Mouse (Mus musculus): Measurements from ENCODE around the gene Polrmt. TPM values are rescaled to one million over a fixed set of nuclear protein-coding genes. Genes with fewer than 3 reads are reported as not detected.

Gene Polrmt
- polyA plus RNA-seq, 1 experiment from 2014 or later = 32.5 TPM

GRCm38 (mm10) chr10:79728323-79729249, 17.8 kb downstream of the Polrmt start:
- WGBS = 71% methylated on average over 27 of the region's 28 CpGs
- no peak overlapping the region for H3K4me3 ChIP-seq (ENCODE audit: low read depth, low read length)
- no peaks in the 10 kb centered on the region for H3K9me3 ChIP-seq (ENCODE audit: control insufficient read depth, low read length)
- H3K36me3 ChIP-seq (ENCODE audit: control insufficient read depth, insufficient read depth, low read length) = peaks cover 3% of the 10 kb centered on the region; the same call in 1 of the 2 replicates
- DNase-seq (ENCODE audit: low spot score) (no peak), ATAC-seq (ENCODE audit: low read depth) (no peak)
- no peak overlapping the region for H3K27ac ChIP-seq (replicated peaks; ENCODE audit: low read depth, low read length)
- H3K4me1 ChIP-seq (ENCODE audit: control insufficient read depth, insufficient read depth, low read length) = no peaks in the 10 kb centered on the region
- H3K4me2 ChIP-seq (ENCODE audit: low read depth, low read length) = no peak overlapping the region
- no peak overlapping the region for H3K9ac ChIP-seq (ENCODE audit: low read depth, low read length)
- no peaks in the 10 kb centered on the region for H3K27me3 ChIP-seq (replicated peaks; ENCODE audit: control insufficient read depth, insufficient read depth, low read length)

DNA sequence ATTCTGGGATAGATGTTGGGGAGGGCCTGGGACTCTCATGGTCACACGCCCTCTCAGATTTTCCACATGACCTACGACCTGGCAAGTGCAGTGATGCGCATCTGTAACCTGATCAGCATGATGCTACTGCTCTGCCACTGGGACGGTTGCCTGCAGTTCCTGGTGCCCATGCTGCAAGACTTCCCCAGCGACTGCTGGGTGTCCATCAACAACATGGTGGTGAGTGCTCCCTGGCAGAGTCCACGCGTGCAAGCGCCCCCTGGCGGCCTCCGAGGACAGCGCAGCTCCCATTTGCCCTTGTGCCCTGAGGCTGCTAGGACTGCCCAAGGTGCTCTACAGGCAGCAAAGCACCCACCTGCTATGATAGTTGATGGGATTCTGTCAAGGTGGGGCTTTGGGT, 20.3 kb downstream of the Polrmt start:
- H3K27me3 ChIP-seq (replicated peaks; ENCODE audit: control insufficient read depth, insufficient read depth, low read length) = no peaks in the 10 kb centered on the region
- no peaks in the 10 kb centered on the region for H3K9me3 ChIP-seq (ENCODE audit: control insufficient read depth, low read length)
- H3K4me2 ChIP-seq (ENCODE audit: low read depth, low read length) = no peak overlapping the region
- DNase-seq (ENCODE audit: low spot score) = no peak
- no peak overlapping the region for H3K9ac ChIP-seq (ENCODE audit: low read depth, low read length)
- H3K27ac ChIP-seq (replicated peaks; ENCODE audit: low read depth, low read length) = no peak overlapping the region
- no peak overlapping the region for H3K4me3 ChIP-seq (ENCODE audit: low read depth, low read length)
- no peaks in the 10 kb centered on the region for H3K4me1 ChIP-seq (ENCODE audit: control insufficient read depth, insufficient read depth, low read length)
- no peaks in the 10 kb centered on the region for H3K36me3 ChIP-seq (ENCODE audit: control insufficient read depth, insufficient read depth, low read length)
- no peak for ATAC-seq (ENCODE audit: low read depth)
- 29% methylated on average over 11 of the region's 11 CpGs for WGBS

GRCm38 (mm10) chr10:79723692-79724091, 22.7 kb downstream of the Polrmt start:
- no peaks in the 10 kb centered on the region for H3K36me3 ChIP-seq (ENCODE audit: control insufficient read depth, insufficient read depth, low read length)
- no peak overlapping the region for H3K27ac ChIP-seq (replicated peaks; ENCODE audit: low read depth, low read length)
- 79% methylated on average over 7 of the region's 7 CpGs for WGBS
- DNase-seq (ENCODE audit: low spot score) (no peak), ATAC-seq (ENCODE audit: low read depth) (no peak)
- H3K9me3 ChIP-seq (ENCODE audit: control insufficient read depth, low read length) = no peaks in the 10 kb centered on the region
- H3K4me1 ChIP-seq (ENCODE audit: control insufficient read depth, insufficient read depth, low read length) = no peaks in the 10 kb centered on the region
- no peak overlapping the region for H3K4me2 ChIP-seq (ENCODE audit: low read depth, low read length)
- no peak overlapping the region for H3K9ac ChIP-seq (ENCODE audit: low read depth, low read length)
- peaks cover 4% of the 10 kb centered on the region for H3K27me3 ChIP-seq (replicated peaks; ENCODE audit: control insufficient read depth, insufficient read depth, low read length)
- H3K4me3 ChIP-seq (ENCODE audit: low read depth, low read length) = no peak overlapping the region

DNA sequence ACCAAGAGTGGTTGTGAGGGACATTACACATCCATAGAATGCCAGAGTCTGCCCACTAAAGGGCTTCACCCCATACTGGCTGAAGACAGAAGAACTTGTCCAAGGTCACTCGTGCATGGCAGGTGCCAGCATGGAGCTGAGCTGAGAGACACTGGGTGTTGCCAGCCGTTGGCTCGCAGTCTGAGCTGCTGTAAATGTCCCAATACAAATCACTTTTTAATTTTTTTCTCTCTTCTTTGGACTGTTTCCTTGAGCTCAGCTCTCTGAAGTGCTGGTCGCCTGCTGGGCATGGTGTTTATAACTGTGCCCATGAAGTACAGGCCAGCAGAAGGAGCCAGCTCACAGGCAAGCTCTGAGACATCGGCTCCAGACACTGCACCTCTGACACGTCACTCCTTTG, 23.3 kb downstream of the Polrmt start:
- no peaks in the 10 kb centered on the region for H3K4me1 ChIP-seq (ENCODE audit: control insufficient read depth, insufficient read depth, low read length)
- DNase-seq (ENCODE audit: low spot score) (no peak), ATAC-seq (ENCODE audit: low read depth) (no peak)
- H3K4me3 ChIP-seq (ENCODE audit: low read depth, low read length) = no peak overlapping the region
- 64% methylated on average over 6 of the region's 6 CpGs for WGBS
- H3K9me3 ChIP-seq (ENCODE audit: control insufficient read depth, low read length) = no peaks in the 10 kb centered on the region
- H3K4me2 ChIP-seq (ENCODE audit: low read depth, low read length) = no peak overlapping the region
- H3K27ac ChIP-seq (replicated peaks; ENCODE audit: low read depth, low read length) = no peak overlapping the region
- peaks cover 11% of the 10 kb centered on the region for H3K27me3 ChIP-seq (replicated peaks; ENCODE audit: control insufficient read depth, insufficient read depth, low read length)
- H3K36me3 ChIP-seq (ENCODE audit: control insufficient read depth, insufficient read depth, low read length) = no peaks in the 10 kb centered on the region
- no peak overlapping the region for H3K9ac ChIP-seq (ENCODE audit: low read depth, low read length)

- ATAC-seq (ENCODE audit: low read depth) (no peak), DNase-seq (ENCODE audit: low spot score) (no peak)
- Histone ChIP-seq H3K4me3 (ENCODE audit: low read depth, low read length) (no peak overlapping the region), H3K27ac (replicated peaks; ENCODE audit: low read depth, low read length) (no peak overlapping the region), H3K36me3 (ENCODE audit: control insufficient read depth, insufficient read depth, low read length) (no peaks in the 10 kb centered on the region), H3K4me2 (ENCODE audit: low read depth, low read length) (no peak overlapping the region), H3K9me3 (ENCODE audit: control insufficient read depth, low read length) (no peaks in the 10 kb centered on the region), H3K4me1 (ENCODE audit: control insufficient read depth, insufficient read depth, low read length) (peaks cover 6% of the 10 kb centered on the region; the same call in 1 of the 2 replicates), H3K9ac (ENCODE audit: low read depth, low read length) (no peak overlapping the region), H3K27me3 (replicated peaks; ENCODE audit: control insufficient read depth, insufficient read depth, low read length) (peaks cover 30% of the 10 kb centered on the region)
- WGBS = 53% methylated on average over 5 of the region's 5 CpGs
Observed at GRCm38 (mm10) chr10:79721089-79721488, 25.3 kb downstream of the Polrmt start.

DNA sequence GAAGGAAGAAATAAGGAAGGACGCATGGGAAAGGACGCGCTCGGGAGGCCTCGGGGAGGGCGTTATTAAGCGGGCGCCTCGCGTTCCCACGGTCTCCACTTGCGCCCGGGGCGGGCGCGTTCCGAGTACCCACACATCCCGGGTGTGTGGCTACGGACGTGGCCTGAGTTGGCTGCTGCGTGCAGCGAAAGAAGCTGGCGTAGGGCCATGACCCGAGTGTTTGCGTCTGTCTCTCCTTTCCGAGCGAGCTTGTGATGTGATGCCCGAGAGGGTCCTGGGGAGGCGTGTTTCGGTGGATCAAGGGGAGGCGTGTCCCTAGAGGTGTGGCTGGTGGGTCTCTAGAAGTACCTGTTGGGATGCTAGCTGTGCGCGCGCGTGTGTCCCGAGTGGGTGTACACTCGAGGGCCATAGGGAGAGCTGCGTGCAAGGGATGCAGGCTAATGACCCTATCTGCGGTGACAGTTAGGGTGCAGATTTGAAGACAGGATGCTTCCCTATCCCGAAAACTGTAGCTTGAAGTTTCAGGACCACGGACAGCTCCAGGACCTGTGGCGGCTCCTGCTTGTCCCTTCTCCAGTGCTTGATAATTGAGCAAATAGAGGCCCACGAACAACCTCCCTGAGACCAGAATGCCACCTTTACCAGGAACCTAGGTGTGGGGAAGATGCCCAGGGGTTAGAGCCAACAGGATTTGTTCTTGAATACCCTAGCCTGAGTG, 28.6 kb downstream of the Polrmt start:
- 3% methylated on average over 39 of the region's 43 CpGs for WGBS
- no peaks in the 10 kb centered on the region for H3K9me3 ChIP-seq (ENCODE audit: control insufficient read depth, low read length)
- peak; percentile 81 for DNase-seq (ENCODE audit: low spot score)
- peaks cover 47% of the 10 kb centered on the region for H3K27me3 ChIP-seq (replicated peaks; ENCODE audit: control insufficient read depth, insufficient read depth, low read length)
- peak overlapping the region; percentile 57 for H3K4me3 ChIP-seq (ENCODE audit: low read depth, low read length)
- no peak overlapping the region for H3K9ac ChIP-seq (ENCODE audit: low read depth, low read length)
- H3K4me2 ChIP-seq (ENCODE audit: low read depth, low read length) = peak overlapping the region; percentile 98
- no peak for ATAC-seq (ENCODE audit: low read depth)
- H3K27ac ChIP-seq (replicated peaks; ENCODE audit: low read depth, low read length) = no peak overlapping the region
- no peaks in the 10 kb centered on the region for H3K36me3 ChIP-seq (ENCODE audit: control insufficient read depth, insufficient read depth, low read length)
- H3K4me1 ChIP-seq (ENCODE audit: control insufficient read depth, insufficient read depth, low read length) = peaks cover 6% of the 10 kb centered on the region; the same call in 1 of the 2 replicates

DNA sequence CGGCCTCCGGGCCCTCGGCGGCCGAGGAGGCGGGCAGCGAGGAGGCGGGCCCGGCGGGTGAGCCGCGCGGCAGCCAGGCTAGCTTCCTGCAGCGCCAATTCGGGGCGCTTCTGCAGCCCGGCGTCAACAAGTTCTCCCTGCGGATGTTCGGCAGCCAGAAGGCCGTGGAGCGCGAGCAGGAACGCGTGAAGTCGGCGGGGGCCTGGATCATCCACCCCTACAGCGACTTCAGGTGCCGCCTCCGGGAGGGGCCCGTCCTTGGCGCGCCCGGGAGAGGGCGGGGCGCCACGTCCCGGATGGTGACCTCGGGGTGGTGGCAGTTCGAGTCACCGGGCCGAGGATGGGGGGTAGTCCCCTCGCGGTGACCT, 29.4 kb downstream of the Polrmt start:
- Histone ChIP-seq H3K4me3 (ENCODE audit: low read depth, low read length) (peak overlapping the region; percentile 57), H3K4me1 (ENCODE audit: control insufficient read depth, insufficient read depth, low read length) (peaks cover 6% of the 10 kb centered on the region; the same call in 1 of the 2 replicates), H3K4me2 (ENCODE audit: low read depth, low read length) (peak overlapping the region; percentile 98), H3K36me3 (ENCODE audit: control insufficient read depth, insufficient read depth, low read length) (peaks cover 3% of the 10 kb centered on the region), H3K9me3 (ENCODE audit: control insufficient read depth, low read length) (no peaks in the 10 kb centered on the region), H3K27me3 (replicated peaks; ENCODE audit: control insufficient read depth, insufficient read depth, low read length) (peaks cover 47% of the 10 kb centered on the region), H3K27ac (replicated peaks; ENCODE audit: low read depth, low read length) (no peak overlapping the region), H3K9ac (ENCODE audit: low read depth, low read length) (peak overlapping the region; percentile 52; the same call in 1 of the 2 replicates)
- 7% methylated on average over 6 of the region's 44 CpGs for WGBS
- no peak for DNase-seq (ENCODE audit: low spot score)
- ATAC-seq (ENCODE audit: low read depth) = no peak

GRCm38 (mm10) chr10:79716254-79716987, 30.0 kb downstream of the Polrmt start, which contains the start of gene Hcn2:
Gene Hcn2, plus strand, starts transcription at chr10:79716634.
- Histone ChIP-seq H3K4me2 (ENCODE audit: low read depth, low read length) (peak within 1 kb of the TSS; percentile 98), H3K27ac (replicated peaks; ENCODE audit: low read depth, low read length) (no peak within 1 kb of the TSS), H3K4me1 (ENCODE audit: control insufficient read depth, insufficient read depth, low read length) (peaks cover 6% of the 10 kb centered on the region; the same call in 1 of the 2 replicates), H3K9ac (ENCODE audit: low read depth, low read length) (peak within 1 kb of the TSS; percentile 52; the same call in 1 of the 2 replicates), H3K4me3 (ENCODE audit: low read depth, low read length) (peak within 1 kb of the TSS; percentile 57), H3K9me3 (ENCODE audit: control insufficient read depth, low read length) (no peaks in the 10 kb centered on the region), H3K36me3 (ENCODE audit: control insufficient read depth, insufficient read depth, low read length) (peaks cover 8% of the 10 kb centered on the region), H3K27me3 (replicated peaks; ENCODE audit: control insufficient read depth, insufficient read depth, low read length) (peaks cover 47% of the 10 kb centered on the region)
- ATAC-seq (ENCODE audit: low read depth) = peak; percentile 17; the same call in 1 of the 2 replicates
- no peak for DNase-seq (ENCODE audit: low spot score)
- whole genome bisulfite sequencing = 10% methylated on average over 18 of the region's 91 CpGs

Data from embryonic facial prominence, embryonic 14.5 days (tissue).